Mouse (Mus musculus): ENCODE measurements around the gene Arhgap29.

Gene Arhgap29

DNA sequence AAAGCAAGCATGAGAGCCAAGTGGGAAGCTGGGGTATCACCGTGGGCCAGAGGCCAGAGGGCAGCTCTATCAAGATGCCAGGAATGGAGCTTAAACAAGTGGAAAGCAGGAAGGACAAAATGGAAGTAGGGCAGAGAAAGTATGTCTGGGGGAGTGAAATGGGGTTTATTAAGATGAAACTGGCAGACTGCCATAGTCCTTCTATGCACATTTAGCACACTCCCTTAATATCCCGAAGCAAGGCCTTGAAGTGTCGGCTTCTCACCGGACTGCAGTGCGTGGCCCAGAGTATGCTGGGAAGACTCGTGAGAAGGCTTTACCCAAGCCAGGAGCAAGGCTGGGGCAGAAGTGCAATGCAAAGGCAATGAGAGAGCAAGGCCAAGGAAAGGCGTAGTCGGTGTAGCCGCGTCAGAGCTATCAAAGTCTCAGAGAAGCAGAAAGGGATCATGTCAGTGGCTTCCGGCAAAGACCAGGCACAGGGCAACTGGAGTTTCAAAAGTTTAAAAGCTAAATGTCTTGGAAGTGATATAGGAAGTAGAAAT is 11.1 kb upstream of the Arhgap29 start:
- no peak for DNase-seq (ENCODE audit: low read depth, low spot score)

- DNase-seq (ENCODE audit: low read depth, low spot score) = no peak
Observed at GRCm38 (mm10) chr3:121945957-121946356, 6.4 kb upstream of the Arhgap29 start.

DNA sequence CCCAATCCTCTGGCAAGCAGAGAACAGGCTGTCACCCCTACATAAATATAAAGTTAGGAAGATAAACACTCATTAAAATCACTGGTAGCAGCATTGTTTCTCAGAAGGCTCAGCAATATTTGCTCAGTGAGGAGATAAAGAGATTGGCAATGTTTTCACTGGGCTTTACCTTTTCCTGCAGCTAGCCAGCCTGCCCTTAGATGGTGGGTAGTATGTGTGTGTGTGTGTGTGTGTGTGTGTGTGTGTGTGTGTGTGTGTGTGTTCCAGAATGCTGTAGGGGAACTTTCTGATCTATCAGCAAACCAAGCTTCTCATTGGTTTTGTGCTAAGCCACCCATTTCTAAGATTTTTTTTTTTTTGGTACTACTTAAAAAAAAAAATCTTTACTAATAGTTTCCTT is 5.6 kb upstream of the Arhgap29 start:
- no peak for DNase-seq (ENCODE audit: low read depth, low spot score)

DNA sequence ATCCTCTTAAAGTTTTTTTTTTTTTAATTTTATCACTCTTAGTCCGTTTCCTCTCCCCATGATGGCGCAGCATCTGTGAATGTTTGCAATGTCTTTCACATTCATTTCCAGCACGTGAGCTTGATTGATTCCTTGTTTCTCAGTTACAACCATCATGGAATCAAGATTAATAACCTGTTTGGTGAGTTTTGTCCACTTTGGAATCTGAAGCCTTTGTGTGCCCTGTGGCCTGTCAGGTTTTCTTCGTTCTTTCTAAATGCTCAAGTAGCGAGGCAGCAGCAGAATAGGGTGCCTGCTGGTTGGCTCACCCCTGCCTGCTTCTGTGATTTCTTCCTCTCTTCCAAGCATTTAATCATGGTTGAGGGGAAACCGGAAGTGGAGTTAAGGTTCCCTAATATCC is 2.2 kb upstream of the Arhgap29 start:
- no peak for DNase-seq (ENCODE audit: low read depth, low spot score)

DNA sequence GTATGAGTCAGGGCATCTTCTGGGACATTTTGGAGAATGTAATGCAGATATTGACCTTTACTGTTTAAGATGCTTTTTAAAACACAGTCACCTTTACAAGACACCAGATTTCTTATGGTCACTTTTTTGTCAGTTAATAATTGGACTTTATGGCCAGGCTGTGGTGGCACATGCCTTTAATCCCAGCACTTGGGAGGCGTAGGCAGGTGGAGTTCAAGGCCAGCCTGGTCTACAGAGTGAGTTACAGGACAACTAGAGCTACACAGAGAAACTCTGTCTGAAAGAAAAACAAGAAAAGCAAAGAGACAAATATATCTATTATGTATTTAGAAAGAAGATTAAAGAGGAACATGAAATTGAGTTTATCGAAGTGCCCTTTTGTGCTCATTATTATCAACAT is 1.2 kb upstream of the Arhgap29 start:
- no peak for DNase-seq (ENCODE audit: low read depth, low spot score)

GRCm38 (mm10) chr3:121953049-121953432 is 700 bp downstream of the Arhgap29 start:
- peak; percentile 88 for DNase-seq (ENCODE audit: low read depth, low spot score)

DNA sequence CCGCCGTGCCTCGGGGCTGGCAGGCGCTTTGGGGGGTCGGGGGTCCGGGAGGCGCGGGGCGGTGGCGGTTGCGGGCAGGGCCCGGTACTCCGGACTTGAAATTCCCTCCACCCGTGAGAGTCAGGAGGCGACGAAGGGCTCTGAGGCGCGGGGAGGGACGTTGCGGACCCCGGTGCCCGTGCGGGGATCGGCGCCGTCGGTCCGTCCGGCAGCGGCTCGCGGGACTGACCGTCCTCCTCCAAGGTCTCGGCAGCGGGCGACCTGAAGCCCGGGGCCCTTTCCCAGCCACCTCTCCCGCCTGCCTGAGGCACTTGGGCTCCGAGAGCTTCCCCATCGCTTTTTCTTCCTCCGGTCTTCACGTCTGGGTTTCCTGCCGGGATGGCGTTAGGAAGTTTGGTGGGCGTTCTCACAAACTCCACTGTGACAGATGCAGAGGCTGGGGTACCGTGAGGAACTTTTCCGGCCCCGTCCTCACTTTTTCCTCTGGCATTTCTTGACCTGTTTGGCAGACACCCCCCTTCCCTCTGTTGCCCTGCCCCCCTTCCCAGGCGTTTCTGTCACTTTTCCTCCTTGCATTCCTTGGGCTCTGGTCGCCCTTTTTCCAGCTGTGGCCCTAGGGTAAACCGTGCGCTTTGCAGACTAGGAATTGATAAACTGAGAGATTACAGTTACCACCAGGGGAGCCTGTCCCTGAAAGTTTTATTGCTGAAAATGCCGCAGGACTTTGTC is 1.3 kb downstream of the Arhgap29 start:
- peak; percentile 68 for DNase-seq (ENCODE audit: low read depth, low spot score)

DNA sequence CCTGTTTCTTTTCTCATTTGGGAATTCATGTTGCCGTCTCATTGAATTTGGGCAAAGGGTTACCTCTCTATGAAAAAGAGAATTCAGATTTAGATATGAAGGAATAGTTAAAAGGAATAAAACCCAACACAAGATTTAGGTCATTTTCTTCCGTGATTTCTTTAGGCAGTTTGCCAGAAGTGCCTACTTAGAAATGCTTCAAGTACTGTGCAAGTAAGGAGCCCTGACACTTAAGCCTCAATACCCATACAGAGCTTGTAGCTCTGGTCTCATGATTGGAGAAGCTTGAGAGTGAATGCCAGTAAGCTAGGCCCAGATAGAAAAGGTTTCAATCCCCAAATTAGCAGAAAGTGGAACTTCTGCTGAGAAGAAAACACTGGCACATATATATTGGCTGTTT is 2.1 kb downstream of the Arhgap29 start:
- DNase-seq (ENCODE audit: low read depth, low spot score) = no peak

- no peak for DNase-seq (ENCODE audit: low read depth, low spot score)
Observed at GRCm38 (mm10) chr3:121955527-121955926, 3.2 kb downstream of the Arhgap29 start.

DNA sequence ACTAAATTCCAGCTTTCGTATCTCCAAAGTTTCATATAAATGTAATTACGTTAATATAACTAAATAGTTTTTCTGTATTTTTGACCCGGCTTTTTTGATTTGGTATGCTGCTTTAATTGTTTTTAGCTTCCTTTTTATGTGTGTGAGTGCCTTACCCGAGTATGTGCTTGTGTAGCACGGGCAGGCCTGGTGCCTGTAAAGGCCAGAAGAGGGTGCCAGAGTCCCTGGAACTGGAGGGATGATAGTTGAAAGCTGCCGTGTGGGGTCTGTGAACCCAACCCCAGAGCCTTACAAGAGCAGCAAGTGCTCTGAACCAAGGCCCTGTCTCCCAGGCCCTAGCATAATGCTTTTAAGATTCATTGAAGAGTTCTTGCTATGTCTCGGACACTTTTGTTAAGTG is 4.4 kb downstream of the Arhgap29 start:
- DNase-seq (ENCODE audit: low read depth, low spot score) = peak; percentile 73

- DNase-seq (ENCODE audit: low read depth, low spot score) = no peak
Observed at GRCm38 (mm10) chr3:121957606-121958344, 5.4 kb downstream of the Arhgap29 start.

DNA sequence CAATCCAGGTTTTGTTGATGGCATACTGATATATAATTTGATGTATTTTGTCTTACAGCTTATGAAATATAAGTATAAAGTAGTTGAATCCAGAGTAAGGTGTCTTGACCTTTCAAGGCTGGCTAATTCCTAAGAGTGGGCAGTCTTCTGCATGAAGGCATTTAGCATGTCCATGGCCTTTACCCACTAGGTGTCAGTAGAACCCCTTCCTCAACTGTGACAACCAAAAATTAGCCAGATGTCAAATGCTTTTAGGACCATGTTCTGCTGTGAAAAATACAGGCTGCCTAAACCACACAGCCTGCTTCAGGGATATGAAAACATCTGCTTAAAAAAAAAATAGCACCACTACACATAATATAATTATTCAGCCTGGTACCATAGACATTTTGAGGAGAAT is 11.8 kb downstream of the Arhgap29 start:
- DNase-seq (ENCODE audit: low read depth, low spot score) = peak; percentile 75

DNA sequence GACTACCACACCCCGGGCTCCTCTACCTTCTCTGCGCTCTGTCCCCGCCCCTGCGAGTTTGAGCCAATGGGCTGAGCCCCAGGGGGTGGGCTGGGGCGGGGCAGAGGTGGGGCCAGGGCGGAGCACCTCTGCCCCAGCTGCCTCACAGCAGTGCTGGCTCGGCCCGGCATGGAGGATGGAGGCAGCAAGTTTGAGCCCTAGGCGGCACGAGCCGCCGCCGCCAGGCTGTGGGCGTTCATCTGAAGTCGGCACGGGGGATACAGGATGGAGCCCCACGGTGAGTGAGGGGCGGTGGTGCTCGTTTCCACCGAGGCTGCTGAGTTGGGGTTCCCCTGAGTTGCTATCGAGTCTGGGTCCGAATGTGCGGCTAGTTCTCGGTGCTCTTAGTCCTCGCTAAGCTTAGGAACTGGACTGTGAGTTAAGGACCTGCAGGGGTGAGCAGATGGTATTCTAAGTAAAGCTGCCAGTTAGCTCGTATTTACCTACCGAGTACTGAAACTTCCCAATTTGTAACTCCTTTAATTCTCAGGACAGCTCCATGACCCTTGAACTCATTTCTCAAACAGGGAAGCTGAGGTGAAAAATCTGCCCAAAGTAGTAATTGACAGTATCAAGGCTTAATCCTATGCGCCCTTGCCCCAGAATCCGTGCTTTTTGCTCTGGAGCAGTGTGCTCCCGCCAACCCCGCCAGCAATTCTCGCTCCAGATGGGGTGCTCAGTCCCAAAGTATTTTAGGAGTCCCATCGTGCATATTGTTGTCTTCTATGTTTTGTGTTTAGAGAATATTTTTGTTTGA is 15.5 kb downstream of the Arhgap29 start:
- DNase-seq (ENCODE audit: low read depth, low spot score) = peak; percentile 91

DNA sequence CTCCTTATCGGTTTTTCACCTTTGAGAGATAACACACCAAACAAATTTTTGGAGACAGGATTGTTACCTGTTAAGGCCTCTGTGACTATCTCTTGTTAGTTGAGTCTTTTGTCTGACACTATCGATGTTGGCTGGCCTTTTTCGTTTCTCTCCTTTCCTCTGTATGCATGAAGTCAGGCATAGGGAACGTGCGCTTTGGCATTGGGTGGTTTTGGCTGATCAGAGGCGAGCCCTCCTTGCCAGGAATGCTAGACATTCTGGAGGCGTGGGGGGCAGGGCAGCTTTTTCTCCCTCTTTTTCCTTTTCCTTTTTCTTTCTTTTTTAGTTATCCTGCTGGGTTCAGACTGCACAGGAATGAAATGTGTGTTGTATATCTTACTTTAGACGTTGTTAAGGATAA is 16.3 kb downstream of the Arhgap29 start:
- DNase-seq (ENCODE audit: low read depth, low spot score) = peak; percentile 37

DNA sequence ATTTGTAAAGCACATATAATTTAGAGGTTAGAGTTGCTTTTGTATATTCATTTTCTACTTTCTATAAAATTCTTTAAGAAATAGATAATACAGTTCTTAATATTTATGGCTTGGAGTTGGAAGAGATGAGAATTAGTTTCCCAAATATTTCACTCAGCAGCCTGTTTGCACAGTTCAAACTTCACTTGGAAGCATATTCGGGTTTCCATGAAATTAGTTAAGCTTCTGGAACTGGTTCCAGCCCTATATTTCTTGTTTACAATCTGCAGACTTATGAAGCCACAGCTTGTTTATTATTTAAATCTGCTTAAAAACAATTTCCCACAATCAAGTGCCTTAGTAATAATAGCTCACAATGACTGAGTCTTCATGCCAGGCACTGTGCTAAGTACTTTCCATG is 17.1 kb downstream of the Arhgap29 start:
- DNase-seq (ENCODE audit: low read depth, low spot score) = no peak

- DNase-seq (ENCODE audit: low read depth, low spot score) = no peak
Observed at GRCm38 (mm10) chr3:121973761-121974160, 21.4 kb downstream of the Arhgap29 start.

GRCm38 (mm10) chr3:121975381-121975780 is 23.0 kb downstream of the Arhgap29 start:
- DNase-seq (ENCODE audit: low read depth, low spot score) = no peak

DNA sequence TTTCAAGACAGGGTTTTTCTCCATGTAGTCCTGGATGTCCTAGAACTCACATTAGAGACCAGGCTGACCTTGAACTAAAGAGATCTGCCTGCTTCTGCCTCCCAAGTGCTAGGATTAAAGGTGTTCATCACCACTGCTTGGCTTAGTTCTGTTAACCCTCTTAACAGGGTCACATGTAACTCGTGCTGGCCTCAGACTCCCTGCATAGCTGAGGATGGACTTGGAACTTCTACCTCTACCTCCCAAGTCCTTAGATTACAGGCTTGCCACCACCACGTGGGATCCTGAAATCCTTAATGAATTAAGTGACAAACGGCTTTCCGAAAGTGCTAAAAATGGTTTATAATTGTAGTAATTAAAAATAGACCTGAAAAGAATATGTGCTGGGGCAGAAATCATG is 29.0 kb downstream of the Arhgap29 start:
- no peak for DNase-seq (ENCODE audit: low read depth, low spot score)

GRCm38 (mm10) chr3:121982450-121982849 is 30.1 kb downstream of the Arhgap29 start:
- peak; percentile 10 for DNase-seq (ENCODE audit: low read depth, low spot score)

GRCm38 (mm10) chr3:121995125-121995524 is 42.8 kb downstream of the Arhgap29 start:
- DNase-seq (ENCODE audit: low read depth, low spot score) = peak; percentile 34

GRCm38 (mm10) chr3:121999934-122000333 is 47.6 kb downstream of the Arhgap29 start:
- DNase-seq (ENCODE audit: low read depth, low spot score) = peak; percentile 78

DNA sequence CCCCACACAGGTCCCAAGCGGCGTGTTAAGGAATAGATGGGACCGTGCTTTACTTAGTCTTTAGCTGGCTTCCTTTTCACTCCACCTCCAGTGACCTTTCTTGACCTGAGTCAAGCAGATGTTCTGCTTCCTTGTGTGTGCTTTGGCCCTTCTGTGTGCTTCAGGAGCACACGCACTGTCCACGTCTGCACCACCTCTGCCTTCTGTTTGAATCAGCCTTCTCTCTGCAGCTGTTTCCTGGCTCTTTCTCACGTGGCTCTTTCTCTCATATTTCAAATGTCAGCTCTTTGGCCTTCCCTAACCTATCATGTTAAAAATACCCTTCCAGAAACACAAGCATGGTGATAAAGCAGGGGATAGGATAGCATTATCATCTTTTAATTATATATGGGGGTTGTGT is 49.2 kb downstream of the Arhgap29 start:
- DNase-seq (ENCODE audit: low read depth, low spot score) = no peak
